Mouse (Mus musculus) adipocyte (in vitro differentiated cells): Measurements from ENCODE around the gene AC124108.1.

Experiments
- DNase-seq: peaks from one replicate; pipeline ENCODE4 v3.0.0-alpha.2; 2016; ENCODE audit warnings: low spot score

AC124108.1 gene

DNA sequence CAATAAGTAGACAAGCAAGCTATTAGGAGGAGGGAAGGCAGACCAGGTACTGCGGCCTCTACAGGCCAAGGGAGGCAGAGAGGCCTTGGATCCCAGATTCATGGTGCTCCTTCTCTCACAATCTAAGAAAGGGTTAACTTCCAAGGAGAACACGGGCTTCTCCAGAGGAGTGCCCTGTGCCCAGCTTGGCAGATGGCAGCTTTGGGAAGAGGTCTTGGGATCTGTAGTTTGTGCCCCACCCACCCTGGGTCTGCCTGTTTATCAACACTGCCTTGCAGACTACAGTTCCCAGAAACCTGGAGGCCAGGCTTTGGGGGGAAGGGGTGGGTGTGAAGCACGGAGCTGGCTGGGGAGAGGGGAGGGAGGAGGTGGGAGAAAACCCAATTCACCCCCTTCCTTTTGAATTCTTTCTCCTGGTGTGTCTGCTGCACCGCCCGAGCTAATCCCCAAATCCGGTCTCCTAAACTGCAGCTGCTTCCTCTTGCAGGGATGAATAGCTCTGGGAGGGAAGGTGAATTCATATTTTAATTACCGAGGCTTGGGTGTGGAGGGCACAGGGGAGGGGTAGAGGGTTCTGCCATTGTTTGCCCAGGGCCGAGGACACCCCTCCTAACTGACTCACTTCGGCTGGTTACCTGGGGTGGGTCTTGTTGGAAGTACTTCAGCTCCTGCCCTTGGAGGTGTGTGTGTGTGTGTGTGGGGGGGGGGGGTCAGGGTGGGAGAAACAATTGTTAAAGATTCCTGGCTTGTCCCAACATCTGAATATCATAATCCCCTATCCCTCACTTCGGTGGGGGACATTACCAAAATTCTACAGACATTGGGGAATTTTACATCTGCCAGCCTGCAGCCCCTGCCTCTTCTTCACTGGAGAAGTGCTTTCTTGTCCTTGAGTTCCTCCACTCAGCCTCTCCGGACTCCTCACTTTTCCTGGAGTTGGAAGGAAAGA is 9.6 kb downstream of the AC124108.1 start:
- peak; percentile 66 for DNase-seq

DNA sequence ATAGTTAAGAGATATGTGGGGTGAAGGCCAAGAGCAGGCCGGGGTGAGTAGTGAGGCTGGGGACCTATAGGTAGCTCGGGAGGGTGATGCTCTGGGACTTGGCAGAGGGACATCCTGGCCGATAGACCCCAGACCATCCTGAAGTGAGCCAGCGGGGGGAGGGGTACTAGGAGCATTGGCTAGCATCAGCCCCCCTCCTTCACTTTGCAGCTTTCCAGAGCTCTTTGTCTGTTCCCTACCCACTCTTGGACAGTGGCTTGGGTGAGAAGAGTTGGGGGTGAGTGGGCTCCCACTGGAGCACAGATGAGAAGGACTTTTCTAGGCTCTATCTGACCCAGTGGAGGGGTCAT is 10.2 kb downstream of the AC124108.1 start:
- DNase-seq: no peak

DNA sequence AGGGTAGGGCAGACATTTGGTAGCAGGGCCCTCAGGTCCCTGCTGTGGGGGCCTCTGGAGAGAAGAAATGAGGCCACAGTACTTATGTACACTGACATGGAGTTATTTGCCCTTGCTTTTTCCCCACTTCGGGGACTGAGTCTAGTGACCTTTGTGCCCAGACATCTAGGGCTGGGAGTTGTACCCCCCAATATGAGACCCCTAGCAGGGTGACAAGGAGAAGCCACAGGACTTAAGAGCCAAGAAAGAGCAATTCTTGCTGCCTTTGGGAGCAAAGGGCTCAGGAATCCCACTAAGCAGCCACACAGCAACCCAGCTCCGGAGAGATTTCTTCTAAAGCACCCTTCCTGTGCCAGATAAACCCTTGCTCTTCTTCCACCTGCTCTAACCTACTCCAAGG is 10.7 kb downstream of the AC124108.1 start:
- no peak for DNase-seq

DNA sequence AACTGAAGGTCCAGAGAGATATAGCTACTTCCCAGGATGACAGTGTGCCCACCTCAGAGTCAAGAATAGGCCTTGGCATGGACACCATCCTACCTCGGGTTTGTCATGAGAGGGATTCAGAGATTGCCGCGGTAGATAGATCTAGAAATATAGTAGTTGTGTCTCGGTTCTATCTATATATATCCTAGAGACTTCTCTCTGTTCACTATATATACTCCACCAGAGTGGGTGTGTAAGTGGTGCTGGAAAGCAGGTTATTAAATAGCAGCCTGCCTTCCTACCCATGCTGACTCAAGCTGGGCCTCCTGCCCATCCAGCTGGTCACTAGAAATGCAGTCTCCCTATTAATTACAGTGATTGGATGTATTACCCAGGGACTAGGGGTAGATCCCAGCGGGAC is 11.5 kb downstream of the AC124108.1 start:
- DNase-seq: no peak

DNA sequence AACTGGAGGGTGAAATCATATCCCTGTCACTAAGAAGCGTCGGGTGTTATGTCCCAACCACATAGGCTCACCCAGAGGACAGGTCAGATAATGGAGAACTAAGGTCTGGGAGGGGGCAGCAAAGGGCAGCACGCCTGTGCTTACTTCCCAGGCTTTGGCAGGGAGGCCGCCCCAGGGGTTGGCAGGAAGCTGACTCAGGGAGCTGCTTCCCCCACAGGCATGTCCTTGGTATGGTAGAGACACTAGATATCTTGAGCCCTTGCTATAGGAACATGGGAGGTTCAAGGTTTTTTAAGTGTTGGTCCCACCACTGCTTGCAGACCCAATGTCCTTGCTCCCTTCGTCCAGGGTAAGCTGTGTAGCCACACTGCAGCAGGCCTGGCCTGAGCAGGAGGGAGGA is 14.7 kb downstream of the AC124108.1 start:
- no peak for DNase-seq

DNA sequence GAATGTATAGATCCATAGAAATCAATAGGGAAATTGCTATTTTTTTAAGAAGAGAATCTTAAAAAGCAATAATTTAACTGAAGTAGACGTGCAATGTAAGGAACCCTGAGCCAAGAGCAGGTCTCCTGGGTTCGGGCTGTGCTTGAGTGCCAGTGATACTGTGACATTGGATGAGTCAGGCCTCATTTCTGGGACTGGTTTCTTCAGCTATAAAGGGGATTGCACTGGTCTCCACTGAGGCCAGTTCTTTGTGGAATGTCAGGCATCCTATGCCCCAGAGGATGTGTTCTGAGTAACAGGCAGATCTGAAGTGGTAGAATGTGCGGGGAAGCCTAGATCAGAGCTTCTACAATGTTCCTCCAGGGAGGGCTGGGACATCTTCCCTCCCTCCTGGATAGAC is 15.6 kb downstream of the AC124108.1 start:
- DNase-seq: no peak

DNA sequence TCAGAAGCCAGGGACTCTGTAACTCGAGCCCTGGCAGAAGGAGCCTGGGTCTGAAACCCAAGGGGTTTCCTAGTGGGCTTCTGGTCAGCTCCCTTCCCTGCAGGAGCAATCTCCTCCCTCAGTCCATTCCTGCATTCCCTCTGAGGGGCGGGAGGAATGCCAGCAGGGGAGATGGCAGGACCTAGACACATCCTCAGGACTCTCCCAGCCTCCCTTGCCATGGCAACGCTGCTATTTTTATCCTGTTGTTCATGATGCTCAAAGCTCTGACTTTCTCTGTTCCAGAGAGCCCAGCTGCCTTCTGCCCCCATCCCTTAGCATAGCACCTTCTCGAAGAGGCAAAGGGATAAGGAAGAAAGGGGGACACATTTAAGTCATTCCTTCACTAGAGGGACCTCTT is 16.9 kb downstream of the AC124108.1 start:
- DNase-seq: no peak

DNA sequence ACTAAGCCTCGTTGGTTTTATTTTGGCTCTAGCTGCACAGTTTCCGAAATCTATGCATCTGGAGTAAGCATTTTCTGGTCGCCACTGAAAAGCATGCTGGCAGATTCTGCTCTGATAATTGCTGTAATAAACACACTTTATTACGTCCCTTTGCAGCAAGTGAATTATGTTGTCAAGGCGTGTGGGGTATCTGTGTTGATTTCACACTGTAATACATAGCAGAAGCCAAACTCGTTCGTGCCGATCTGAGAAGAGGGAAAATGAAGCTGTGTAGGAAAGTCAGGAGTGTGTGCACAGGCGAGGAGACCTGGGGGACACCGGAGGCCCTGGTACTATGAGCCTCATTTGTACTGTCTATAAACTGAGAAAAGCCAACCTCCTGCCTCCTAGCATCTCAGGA is 18.1 kb downstream of the AC124108.1 start:
- no peak for DNase-seq

DNA sequence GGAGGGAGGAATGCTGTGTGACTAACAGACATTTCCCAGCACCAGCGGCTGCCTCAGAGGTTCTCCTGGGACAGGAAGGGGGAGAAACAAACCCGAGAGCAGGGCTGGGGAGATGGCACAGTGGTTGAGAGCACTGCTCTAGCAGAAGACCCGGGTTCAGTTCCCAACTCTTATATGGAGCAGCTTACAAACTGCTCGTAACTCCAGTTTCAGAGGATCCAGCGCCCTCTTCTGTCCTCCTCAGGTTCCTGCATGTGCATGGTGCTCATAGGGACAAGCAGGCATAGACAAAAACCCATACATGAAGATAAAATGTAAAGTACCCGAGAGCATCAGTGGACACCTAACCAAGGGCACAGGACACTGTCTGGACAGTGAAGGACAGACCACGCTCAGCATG is 19.7 kb downstream of the AC124108.1 start:
- peak; percentile 13 for DNase-seq

DNA sequence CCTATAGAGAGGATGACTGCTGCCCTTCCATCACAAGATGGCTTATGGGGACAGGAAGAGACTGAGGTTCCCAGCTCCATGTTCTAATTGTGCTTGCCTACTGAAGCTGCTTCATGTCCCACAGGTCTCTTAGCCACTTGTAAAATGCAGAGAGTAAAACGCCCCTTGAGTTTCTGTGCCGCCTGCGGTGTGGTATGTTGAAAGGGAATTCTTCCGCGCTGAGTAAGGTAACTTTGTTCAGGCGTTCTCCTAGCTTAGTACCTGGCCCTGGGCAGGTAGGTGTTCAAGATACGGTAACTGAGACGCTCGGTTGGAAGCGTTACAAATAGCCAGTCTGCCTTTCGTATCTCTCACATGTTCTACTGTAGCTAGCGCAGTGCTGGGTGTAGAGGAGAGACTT is 20.4 kb downstream of the AC124108.1 start:
- DNase-seq: no peak

DNA sequence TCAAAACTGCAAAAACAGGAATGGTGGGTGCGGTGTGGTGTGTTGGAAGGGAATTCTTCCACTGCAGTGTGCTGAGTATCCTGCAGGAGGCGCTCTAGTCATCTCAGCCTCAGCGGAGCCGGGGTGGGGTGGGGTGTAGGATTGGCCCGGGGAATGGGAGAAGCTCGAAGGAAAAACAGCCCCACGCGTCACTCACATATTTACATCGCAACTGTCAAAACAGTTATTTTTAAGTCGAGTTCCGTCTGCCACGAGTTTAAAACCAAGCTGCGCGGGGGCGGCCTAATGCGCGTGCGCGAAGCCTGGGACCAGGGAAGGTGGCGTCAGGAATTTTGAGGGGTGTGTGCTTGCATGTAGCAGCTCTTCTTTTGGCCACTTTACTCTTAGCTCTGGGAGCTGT is 21.0 kb downstream of the AC124108.1 start:
- no peak for DNase-seq

DNA sequence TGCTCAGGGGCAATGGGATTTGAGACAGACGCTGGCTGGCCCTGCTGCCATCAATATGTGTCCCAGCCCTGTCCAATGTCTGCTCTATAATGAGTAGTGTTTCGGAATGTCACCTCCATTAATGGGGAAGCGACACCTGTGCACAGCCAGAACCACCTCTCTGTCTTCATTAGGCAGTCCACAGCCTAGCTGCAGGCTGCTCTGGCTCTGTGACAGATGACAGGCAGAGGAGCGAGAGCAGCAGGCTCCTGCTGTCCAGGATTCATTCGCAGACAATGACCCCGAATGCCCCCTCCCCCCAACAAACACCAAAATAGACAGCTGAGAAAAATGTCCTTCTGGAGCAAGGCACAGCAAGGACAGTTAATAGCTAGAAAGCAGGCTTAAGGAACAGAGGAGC is 21.8 kb downstream of the AC124108.1 start:
- no peak for DNase-seq

DNA sequence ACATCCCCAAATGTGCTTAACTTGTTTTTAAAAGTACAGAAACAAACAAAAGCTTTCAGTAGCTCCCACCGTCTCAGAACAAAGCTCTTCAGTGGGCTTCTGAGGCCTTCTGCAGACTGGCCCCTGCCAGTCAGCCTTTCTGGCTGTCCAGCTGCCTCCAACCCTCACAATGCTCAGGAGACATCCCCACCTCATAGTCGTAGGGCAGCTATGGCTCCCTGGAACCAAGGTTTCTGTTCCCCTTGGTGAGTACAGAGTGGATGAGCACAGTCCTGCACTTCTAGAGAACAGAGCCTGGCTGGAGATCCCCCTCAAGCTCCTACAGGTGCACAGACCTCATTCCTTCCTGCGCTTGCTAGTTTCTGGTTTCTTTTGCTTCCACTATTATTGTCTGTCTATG is 25.0 kb downstream of the AC124108.1 start:
- DNase-seq: no peak

DNA sequence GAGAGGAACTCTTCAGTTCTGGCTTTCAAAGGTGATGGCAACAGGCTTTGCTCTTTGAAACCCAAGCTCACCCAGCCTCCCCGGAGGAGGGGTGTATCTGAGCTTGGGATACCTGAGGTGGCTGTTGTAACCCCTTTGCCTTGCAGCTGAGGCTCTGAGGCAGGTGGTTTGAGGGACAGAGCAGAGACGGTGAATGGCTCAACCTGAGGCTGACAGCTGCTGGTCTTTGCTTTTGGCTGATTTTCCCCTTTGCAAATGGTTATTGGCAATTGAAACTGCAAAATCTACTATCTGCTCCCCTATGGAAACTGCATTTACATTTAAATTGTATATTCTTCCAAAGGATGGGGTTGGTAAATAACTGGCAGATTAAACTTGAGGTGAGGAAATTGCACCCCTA is 30.4 kb downstream of the AC124108.1 start:
- no peak for DNase-seq

DNA sequence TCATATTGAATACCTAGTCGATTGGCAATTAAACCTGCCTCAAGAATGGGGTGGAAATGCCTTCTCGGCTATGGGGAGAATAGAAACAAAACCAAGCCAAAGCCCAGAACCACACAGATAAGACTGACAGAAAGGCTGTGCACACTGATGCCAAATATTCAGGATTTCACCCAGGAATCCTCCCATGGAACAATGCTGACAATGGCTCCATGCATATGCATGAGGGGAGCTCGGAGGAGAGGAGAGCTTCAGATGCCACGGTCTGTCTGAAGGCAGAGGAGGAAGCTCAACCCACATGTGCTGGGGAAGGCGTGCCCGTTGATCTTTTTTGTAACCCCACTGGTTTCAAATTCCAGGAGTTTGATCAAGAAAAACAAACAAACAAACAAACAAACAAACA is 30.9 kb downstream of the AC124108.1 start:
- DNase-seq: no peak

DNA sequence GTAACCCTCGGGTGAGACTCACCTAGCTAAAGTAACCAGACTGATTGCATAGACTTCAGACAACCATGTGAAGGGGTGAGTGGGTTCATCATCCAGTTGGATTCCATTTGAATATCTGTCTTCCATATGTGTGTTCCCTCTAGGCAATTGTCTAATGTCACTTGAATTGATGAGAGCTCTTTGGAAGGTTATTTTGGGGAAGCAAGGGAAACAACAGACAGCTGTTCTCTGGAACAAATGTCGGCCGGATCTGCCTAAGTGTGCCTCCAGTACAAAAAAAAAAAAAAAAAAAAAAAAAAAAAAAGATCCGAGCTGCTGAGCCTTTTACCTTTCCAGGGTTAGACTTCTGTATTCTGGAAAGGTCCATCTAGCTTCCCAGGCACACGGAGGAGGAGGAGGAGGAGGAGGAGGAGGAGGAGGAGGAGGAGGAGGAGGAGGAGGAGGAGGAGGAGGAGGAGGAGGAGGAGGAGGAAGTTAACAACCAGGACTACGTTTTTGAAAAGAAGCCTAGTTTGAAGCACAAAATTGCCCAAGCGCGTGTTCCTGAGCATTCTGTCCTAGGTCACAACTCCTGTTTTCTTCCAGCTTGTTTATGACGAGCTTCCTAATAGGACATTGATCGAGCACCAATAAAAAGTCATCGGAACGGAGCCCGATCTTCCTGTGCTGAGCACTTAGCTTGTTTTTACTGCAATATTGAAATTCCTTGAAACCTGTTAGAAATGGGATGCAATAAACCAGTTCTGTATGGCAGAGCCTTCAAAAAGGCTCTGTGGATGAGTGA is 35.2 kb downstream of the AC124108.1 start:
- DNase-seq: no peak

DNA sequence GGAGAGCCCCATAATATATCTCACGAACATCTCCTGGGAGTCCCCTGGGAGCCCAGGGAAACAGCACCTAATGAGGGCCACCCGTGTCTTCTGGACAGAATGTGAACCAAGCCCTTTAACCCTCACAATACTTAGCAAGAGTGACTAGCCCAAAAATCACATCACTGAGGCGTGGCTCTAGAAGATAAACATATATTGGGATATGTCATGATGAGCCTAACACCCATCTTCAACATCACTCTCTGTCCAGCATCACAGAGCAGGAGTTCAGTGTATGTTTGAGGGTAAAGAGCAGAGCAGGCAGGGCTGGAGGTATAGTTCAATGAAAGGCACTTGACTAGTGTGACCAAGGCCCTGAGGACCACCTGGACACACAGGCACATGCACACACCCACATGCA is 38.4 kb downstream of the AC124108.1 start, which contains the start of gene Gm10188:
TSS of gene Gm10188 (minus strand) at position 101 of the 400 bp plus-strand sequence.
- no peak for DNase-seq

DNA sequence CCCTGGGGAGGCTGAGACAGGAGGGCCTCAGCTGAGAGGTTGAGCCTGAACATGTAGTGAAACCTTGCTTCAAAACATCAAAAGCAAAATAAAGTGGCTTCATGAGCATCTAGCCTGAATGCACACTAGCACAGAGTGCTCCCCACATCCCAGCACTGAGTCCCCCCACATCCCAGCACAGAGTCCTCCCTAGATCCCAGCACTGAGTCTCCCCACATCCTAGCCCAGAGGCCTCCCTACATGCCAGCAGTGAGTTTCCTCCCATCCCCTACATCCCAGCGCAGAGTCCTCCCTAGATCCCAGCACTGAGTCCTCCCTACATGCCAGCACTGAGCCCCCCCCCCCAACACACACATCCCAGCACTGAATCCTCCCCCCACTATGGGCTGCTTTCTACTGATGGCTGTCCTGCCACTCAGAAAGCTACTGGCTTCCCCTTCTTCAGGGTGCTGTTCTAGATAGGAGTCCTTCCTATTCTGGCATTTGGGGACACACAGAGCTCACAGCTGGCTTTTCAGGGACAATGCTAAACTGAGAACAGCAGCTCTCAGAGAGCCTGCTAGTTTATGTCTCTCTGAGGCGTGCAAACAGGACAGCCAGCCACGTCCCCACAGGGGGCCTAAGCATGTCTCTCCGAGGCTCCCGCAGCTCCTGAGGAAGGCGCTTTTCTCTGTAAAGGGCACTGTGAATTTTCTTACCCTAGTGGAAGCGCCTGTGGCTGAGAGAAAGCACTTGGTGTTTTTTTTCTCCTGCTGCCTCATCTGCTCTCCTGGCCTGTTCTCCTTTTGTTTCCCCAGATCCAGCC is 40.4 kb downstream of the AC124108.1 start:
- DNase-seq: no peak

DNA sequence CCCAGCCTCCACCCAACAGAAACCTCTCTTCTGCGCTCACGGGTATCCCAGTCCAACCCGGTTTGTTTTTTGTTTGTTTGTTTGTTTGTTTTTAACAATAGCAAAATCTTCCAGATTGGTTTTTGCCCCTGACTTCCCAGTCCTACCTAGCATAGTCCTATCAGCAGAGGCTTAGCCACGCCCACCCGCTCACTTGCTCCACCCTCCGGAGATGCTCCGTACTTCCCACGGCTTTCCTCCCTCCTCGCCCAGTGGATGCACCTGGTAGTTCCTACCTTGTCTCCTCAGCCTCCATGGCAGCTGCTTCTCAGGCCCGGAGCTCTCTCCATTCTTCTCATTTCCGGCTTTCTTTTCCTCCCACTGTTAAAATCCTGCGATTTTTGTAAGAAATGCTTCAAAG is 42.3 kb downstream of the AC124108.1 start:
- DNase-seq: no peak

DNA sequence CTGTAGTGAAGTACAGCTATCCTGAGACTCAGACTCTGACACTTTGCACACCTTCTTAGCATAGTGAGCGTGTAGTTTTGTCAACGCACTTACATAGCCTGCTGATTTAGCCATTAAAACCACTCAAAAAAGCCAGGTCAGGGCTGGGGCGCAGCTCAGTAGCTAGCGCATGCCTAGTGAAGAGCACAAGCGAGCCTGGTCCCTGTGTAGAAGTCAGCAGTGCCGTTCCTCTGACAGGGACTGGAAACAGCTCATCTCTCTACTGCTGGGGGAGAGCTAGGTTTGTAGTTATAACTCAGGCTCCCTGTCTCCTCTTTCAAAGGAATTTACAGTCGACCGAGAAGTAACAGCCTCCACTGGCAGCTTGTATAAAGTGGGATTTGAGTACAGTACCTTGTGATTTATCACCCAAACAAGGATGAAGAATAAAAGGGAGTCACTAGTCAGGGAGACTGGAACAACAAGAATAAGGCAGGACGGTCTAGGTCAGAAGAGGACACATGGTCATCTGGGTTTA is 43.6 kb downstream of the AC124108.1 start:
- no peak for DNase-seq

DNA sequence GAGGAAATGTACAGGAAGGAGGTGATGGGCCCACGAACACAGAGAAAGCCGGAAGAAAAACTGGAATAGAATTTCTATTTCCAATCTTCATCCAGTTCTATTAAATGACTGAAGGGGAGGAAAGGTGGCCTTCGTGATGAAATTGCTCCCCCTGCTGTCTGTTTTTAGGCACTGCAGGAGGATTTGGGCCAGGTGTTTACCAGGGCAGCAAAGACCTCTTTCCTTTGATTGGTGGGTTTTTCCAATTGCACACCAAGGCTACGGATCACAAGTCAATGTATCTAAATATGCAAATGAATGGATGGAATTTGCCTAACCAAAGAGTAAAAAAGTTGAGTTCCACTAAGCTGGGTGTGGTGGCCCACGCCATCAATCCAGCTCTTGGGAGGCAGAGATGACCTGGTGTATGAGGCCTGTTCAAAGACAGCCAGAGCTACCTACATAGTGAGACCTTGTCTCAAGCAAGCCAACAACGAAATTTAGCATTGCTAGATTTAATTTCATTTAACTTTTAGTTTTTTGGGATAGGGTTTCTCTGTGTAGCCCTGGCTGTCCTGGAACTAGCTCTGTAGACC is 46.4 kb downstream of the AC124108.1 start:
- peak; percentile 69 for DNase-seq

DNA sequence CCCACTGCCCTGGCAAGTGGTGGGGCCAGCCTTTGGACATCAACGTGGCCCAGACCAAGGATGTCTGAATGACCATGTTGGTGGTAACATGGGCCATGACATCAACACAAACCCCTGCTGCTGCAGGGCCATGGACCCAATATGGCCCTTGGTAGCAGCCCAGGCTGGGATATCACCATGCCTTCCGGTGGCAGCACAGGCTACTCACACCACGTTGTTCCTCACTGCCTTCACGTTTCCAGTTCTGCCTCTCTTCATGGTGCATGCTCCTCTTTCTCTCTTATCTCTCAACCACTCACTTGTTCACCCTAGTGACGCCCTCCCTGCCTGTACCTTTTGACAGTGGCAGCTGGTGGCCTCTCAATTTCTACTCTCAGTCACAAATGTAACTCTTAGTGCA is 53.8 kb downstream of the AC124108.1 start:
- DNase-seq: no peak
